Mouse (Mus musculus) ES-E14 (cell line): Measurements from ENCODE around the gene Gm4981. TPM values are rescaled to one million over a fixed set of nuclear protein-coding genes. Genes with fewer than 3 reads are reported as not detected.

ENCODE experiments used
- DNase-seq: peaks from one replicate; pipeline ENCODE4 v3.0.0-alpha.2; 2013; ENCODE audit warnings: low read depth, low spot score
- H3K27ac ChIP-seq: 2 replicates; pipeline ENCODE4 v1.5.1; 2012; ENCODE audit warnings: low read depth, mild to moderate bottlenecking, low read length, moderate library complexity, mixed read lengths; ENCODE audit not compliant: poor library complexity, insufficient read depth, severe bottlenecking
- H3K36me3 ChIP-seq: 2 replicates; pipeline ENCODE4 v1.6.1; 2012; ENCODE audit warnings: mild to moderate bottlenecking, low read length, moderate library complexity, mixed read lengths; ENCODE audit not compliant: control insufficient read depth, poor library complexity, insufficient read depth, severe bottlenecking
- H3K4me1 ChIP-seq, 2 experiments: fragments of 150-350 bp in 1 of 2; sonication (generic) in 1 of 2; 2 replicates each; pipeline ENCODE4 v1.6.1; 2012; ENCODE audit warnings: low read length in 2 of 2, mild to moderate bottlenecking in 1 of 2, mixed read lengths in 1 of 2; ENCODE audit not compliant: control insufficient read depth in 2 of 2, insufficient read depth in 2 of 2, poor library complexity in 1 of 2
- H3K4me3 ChIP-seq, 2 experiments: fragments of 150-350 bp in 1 of 2; sonication (generic) in 1 of 2; 2 replicates each; pipeline ENCODE4 v1.5.1; 2012; ENCODE audit warnings: low read length in 2 of 2, low read depth in 1 of 2, mild to moderate bottlenecking in 1 of 2, mixed read lengths in 1 of 2; ENCODE audit not compliant: insufficient read depth in 1 of 2, poor library complexity in 1 of 2, severe bottlenecking in 1 of 2
- H3K9ac ChIP-seq: 2 replicates; pipeline ENCODE4 v1.6.1; 2012; ENCODE audit warnings: low read depth, mild to moderate bottlenecking, low read length, mixed read lengths; ENCODE audit not compliant: poor library complexity, insufficient read depth, severe bottlenecking
- H3K9me3 ChIP-seq: fragments of 150-350 bp; sonication (generic); 2 replicates; pipeline ENCODE4 v1.6.1; 2012; ENCODE audit warnings: low read depth, mild to moderate bottlenecking, low read length; ENCODE audit not compliant: control insufficient read depth, insufficient read depth
- CHD2 ChIP-seq: IDR thresholded peaks from 2 replicates; pipeline ENCODE4 v1.6.1; 2014; ENCODE audit warnings: mild to moderate bottlenecking, low read depth, low read length, inconsistent platforms
- HCFC1 ChIP-seq: IDR thresholded peaks from 2 replicates; pipeline ENCODE4 v1.6.1; 2012; ENCODE audit warnings: low read length, inconsistent platforms, borderline replicate concordance; ENCODE audit not compliant: insufficient read depth
- MAFK ChIP-seq: IDR thresholded peaks from 2 replicates; pipeline ENCODE4 v1.6.1; 2014; ENCODE audit warnings: mild to moderate bottlenecking, low read depth, low read length, inconsistent platforms; ENCODE audit not compliant: insufficient read depth
- ZC3H11A ChIP-seq: IDR thresholded peaks from 2 replicates; pipeline ENCODE4 v1.6.1; 2012; ENCODE audit warnings: low read depth, mild to moderate bottlenecking, inconsistent platforms, low read length, borderline replicate concordance
- ZNF384 ChIP-seq: IDR thresholded peaks from 2 replicates; pipeline ENCODE4 v1.6.1; 2012; ENCODE audit warnings: low read depth, low read length, inconsistent platforms
- in situ Hi-C, 2 experiments: fragments of 600-800 bp; cut with MboI; formaldehyde crosslinking; loops; one replicate each; pipeline ENCODE4 v1.15.1; 2025; ENCODE audit warnings: low sequenced_read_pairs in 2 of 2, inconsistent platforms in 1 of 2; ENCODE audit not compliant: unreplicated experiment in 2 of 2
- total RNA-seq: library from RNA; depleted of rRNA; stranded (reverse); fragments of 300-350 nt; gene quantifications from 2 replicates; pipeline ENCODE4 v1.2.3, GENCODE M21; 2012; rRNA removed

Gene Gm4981
- total RNA-seq, 1 experiment: 0.40 TPM

DNA sequence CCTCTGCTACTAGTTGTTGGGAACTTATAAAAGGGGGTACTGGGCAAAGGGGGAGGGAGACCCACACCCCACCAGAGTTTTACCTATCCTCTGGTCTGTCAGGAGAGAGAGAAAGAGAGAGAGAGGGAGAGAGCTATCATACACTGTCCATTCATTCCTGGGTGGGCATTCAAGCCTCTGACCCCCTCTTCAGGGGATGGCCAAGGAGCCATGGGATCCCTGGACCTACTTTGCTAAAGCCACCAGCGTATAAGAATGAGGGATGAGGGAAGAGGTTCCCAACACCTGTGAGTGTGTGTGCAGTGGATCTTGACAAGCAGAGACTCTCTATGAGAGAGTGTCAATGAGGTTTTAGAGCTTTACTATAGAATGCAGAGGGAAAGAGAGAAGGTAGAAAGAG is 30.5 kb downstream of the Gm4981 start:
- Histone ChIP-seq H3K9ac (no peak overlapping the region), H3K36me3 (no peaks in the 10 kb centered on the region), H3K9me3 (no peaks in the 10 kb centered on the region), H3K4me3 (no peak overlapping the region), H3K27ac (no peak overlapping the region), H3K4me1 (no peaks in the 10 kb centered on the region)
- in situ Hi-C loops: no loop called here
- DNase-seq: no peak
- TF ChIP-seq ZNF384 (no peak), MAFK (no peak), HCFC1 (no peak), ZC3H11A (no peak), CHD2 (no peak)

Other genes starting within 250 kb of the Gm4981 start
- 2.2 and 3.5 TPM in 2 replicates for gene AW822073, start 11.8 kb downstream of the Gm4981 start, total RNA-seq
- gene Duxf3, start 4.0 kb downstream of the Gm4981 start, total RNA-seq: 2.7 and 3.1 TPM in 2 replicates
- gene Gcc2, start 18.8 kb upstream of the Gm4981 start, total RNA-seq: 17.8 and 19.6 TPM in 2 replicates
- 51.0 and 59.8 TPM in 2 replicates for gene Lims1, start 86.8 kb upstream of the Gm4981 start, total RNA-seq
- 108 and 124 TPM in 2 replicates for gene Ranbp2, start 210.2 kb upstream of the Gm4981 start, total RNA-seq